Mouse (Mus musculus): ENCODE measurements at regions not wholly inside any gene's neighbourhood (a gene's known extent, or its start where the extent isn't known, plus 50 kb on each side); places are given as distances from the start of the nearest gene placed in this dataset.

GRCm38 (mm10) chr6:104926088-104926487, 433.5 kb downstream of the Cntn6 start:
- TF ChIP-seq USF1 (IDR thresholded peaks at IDR 0.05; ENCODE audit: low read depth, low read length) (no peak), HCFC1 (IDR thresholded peaks at IDR 0.05; ENCODE audit: low read depth, low read length) (no peak), TCF12 (IDR thresholded peaks at IDR 0.05; ENCODE audit: low read depth, low read length) (no peak), MXI1 (IDR thresholded peaks at IDR 0.05; ENCODE audit: low read depth, low read length) (no peak), ZMIZ1 (IDR thresholded peaks at IDR 0.05; ENCODE audit: low read depth, low read length) (no peak), MEF2A (IDR thresholded peaks at IDR 0.05; ENCODE audit: extremely low read depth, insufficient replicate concordance, low read depth, low read length, poor library complexity, severe bottlenecking) (no peak), CTCF (IDR thresholded peaks at IDR 0.05 in 2 of 3, conservative IDR thresholded peaks at IDR 0.05 in 1 of 3; ENCODE audit: control insufficient read depth in 1 of 3, insufficient read depth in 1 of 3, low read depth in 2 of 3, low read length in 3 of 3, poor library complexity in 1 of 3, severe bottlenecking in 1 of 3) (no peak)
